Mouse (Mus musculus) induced T-regulatory cell, adult 2 months (primary cell): ENCODE data around the gene Dnajc10.

Source experiments
- DNase-seq: peaks from one replicate; pipeline ENCODE4 v3.0.0-alpha.2; 2012; ENCODE audit warnings: low read depth

The Dnajc10 gene

GRCm38 (mm10) chr2:80315242-80316161 lies at the start of gene Dnajc10:
TSS of gene Dnajc10 (plus strand) at chr2:80315466.
- peak; percentile 95 for DNase-seq

- peak; percentile 58 for DNase-seq
These were observed 48.4 kb upstream of the Dnajc10 start for GRCm38 (mm10) chr2:80266894-80267293.

GRCm38 (mm10) chr2:80268053-80268452 lies 47.2 kb upstream of the Dnajc10 start:
- peak; percentile 59 for DNase-seq

DNA sequence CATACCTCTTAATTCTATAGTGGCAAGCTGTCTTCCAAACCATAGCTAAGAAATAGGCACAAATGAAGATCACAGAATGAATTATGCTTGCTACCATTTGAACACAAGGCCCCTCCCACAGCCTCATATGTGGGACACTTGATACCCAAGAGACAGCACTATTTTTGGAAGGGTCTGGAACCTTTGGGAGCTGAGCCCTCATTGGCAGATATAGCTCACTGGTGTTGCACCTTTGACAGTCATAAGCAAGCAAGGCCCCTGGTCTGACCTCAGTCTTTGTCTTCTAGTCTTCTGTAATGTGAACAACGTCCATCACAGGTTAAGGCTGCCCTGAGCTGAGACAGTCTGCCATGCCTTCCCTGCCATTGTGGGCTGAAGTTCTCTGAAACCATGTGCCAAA lies 43.8 kb upstream of the Dnajc10 start:
- DNase-seq, result no peak

- DNase-seq, result no peak
These were observed 42.2 kb upstream of the Dnajc10 start for GRCm38 (mm10) chr2:80273038-80273437.

GRCm38 (mm10) chr2:80273763-80274162 lies 41.5 kb upstream of the Dnajc10 start:
- DNase-seq, result no peak

DNA sequence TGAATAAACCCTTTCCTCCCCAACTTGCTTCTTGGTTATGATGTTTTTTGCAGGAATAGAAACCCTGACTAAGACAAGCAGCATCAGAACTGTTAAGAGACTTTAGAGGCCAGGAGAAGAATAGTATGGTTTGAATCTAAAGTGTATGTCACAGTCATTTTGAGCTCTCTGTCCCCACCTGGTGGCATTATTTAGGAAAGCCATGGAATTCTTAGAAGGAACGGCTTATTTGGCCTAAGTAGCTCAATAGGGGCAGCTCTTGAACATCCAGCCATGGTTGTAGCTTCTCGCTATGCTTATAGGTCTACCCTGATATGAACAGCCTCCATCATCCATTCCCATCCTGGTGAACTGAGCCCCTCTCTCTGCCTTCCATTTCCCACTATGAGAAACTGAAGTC lies 40.1 kb upstream of the Dnajc10 start:
- peak; percentile 48 for DNase-seq

DNA sequence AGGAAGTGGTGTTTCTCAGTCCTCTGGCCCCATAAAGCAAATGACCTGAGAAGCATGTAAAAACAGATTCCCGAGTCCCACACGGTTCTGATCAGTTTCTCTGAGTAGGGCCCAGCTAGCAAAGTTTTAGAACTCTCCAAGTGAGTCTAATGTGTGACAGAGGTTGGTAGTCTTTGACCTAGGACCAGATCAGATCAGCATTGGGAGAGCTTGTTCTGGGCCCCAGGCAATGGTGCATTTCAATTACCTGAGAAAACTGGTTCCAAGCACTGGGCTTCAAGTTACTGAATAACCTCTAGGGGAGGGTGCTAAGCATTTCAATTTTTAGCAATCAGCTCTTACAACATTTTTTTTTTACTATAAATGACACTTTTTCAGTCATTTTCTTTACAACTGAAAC lies 33.1 kb upstream of the Dnajc10 start:
- DNase-seq, result no peak

DNA sequence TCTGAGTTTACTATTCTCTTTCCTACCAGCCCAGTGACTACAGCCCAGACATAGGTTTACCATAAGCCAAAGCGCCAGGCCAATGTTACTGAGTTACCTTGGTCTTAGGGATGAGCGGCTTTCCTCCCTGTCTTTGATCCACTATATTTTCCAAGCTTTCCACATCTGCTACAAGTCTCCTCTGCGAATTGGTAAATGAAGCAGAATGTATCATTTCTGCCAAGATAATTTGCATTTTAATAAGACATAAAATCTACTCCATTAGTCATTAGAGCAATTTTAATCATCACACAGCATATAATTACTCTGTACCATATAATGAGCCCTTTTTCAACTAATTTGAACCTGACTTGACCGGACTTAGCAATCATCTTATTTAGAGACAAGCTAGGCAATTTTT lies 28.9 kb upstream of the Dnajc10 start:
- no peak for DNase-seq

DNA sequence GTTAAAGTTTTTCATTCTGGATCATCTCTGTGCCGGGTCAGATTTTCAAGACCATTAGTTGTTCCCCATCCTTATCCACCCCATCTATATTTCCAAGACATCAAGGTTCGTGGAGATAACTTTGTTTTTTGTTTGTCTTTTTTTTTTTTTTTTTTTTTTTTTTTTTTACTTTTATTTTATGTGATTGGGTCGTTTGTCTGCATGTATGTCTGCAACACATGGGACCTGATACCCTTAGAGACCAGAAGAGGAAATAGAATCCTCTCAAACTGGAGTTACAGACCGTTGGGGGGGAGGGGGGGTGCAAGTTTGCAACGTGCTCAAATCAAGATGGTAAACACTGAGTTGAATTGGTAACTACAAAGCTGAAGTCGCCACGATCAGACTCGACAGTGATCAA lies 23.1 kb upstream of the Dnajc10 start, which contains the start of gene Prdx6b:
Gene Prdx6b (plus strand): TSS at position 301 of the 400 bp plus-strand sequence.
- DNase-seq, result no peak

GRCm38 (mm10) chr2:80298334-80298733 lies 16.9 kb upstream of the Dnajc10 start:
- DNase-seq, result no peak

- DNase-seq, result no peak
These were observed 14.5 kb upstream of the Dnajc10 start for GRCm38 (mm10) chr2:80300806-80301205.

- DNase-seq, result no peak
These were observed 11.3 kb upstream of the Dnajc10 start for GRCm38 (mm10) chr2:80303957-80304356.

DNA sequence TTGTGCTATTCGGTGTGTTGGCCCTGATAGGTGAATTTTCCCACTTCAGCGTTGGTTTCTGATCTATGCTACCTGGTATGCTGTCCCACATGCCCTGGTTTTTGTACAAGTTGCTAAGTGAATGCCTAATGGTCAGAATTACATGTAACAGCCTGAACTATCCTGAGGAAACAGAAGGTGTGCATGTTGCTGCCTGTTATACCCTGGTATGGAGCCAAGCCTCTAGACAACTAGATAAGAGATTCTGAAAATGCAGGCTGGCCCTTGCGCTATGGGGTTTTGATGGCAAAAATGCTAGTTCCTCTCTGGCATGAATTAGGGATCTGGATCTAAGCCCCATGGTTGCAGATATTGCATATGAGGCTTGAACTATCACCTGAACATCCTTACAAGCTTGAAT lies 7.6 kb upstream of the Dnajc10 start:
- DNase-seq, result no peak

DNA sequence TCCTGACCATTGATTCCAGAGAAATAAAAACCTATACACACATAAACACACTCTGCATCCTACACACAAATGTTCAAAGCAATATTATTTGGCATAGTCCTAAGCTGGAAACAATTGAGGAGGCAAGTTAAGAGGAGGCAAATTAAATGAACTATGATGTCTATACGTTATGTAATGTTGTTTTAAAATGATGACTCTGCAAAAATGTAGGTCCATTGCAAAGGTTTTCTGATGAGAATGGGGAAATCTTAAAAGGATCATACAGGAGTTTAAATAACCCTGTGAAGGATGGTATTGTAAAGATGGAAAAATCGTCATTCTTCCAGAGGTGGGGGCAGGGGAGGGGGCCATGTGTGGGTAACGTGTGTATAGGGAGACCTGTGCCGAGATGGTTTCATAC lies 5.5 kb upstream of the Dnajc10 start:
- DNase-seq, result no peak

DNA sequence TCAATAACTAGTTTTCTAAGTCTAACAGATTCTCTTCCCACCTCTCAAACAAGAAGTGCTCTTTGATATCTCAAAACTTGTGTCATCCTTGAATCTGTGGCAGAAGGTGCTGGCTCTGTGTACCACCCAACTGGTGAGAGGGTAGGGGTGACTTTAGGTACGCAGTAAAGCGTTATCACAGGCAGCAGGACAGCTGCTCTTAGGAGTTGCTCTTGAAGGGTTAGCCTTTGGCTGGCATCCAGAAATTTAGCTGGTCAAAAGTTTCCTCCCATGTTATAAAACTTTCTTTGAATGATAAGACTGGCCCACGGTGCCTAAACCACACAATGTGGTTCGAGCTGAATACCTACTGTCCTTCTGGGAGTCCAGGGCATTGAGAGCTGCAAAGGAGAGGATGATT lies 4.5 kb upstream of the Dnajc10 start:
- DNase-seq, result no peak

DNA sequence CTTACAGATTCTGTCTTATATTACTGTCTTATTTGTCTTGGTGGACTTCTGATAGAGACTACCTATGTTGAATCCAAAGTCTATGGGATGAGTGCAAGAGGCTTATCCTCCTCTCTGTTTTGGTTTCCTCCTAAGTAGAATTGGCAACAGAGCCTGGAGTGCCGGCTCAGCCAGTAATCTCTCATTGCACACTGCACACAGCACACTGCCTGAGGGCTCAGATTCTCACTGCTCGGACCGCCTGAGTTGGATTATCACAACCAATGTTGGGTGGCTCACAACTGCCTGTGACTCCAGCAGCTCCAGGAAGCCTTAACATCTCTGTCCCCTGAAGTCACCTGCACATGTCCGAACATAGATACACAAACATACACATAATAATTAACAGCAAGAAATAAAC lies 3.9 kb upstream of the Dnajc10 start:
- no peak for DNase-seq

- DNase-seq, result peak; percentile 12
These were observed 1.1 kb upstream of the Dnajc10 start for GRCm38 (mm10) chr2:80314201-80314600.

- DNase-seq, result no peak
These were observed 418 bp upstream of the Dnajc10 start for GRCm38 (mm10) chr2:80314854-80315241.

DNA sequence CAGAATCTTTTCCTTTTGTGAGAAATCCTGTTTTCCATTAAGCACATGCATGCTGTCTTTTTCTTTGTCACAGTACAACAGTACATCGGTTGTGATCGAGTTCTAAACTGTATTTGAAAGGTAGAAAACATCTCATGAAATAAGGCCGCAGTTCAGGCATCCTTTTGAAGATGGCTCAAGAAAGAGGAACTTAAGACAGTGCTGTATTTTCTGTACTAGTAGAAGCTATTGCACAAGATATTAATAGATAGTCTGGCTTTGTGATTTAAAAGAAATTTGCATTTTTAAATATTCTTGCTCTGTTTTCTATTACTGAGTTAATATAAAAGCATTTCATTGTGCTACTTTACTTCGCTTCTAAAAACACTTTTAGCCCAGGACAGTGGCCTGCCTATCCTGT lies 7.6 kb downstream of the Dnajc10 start:
- DNase-seq, result no peak

- no peak for DNase-seq
These were observed 10.5 kb downstream of the Dnajc10 start for GRCm38 (mm10) chr2:80325779-80326178.

GRCm38 (mm10) chr2:80327272-80327671 lies 12.0 kb downstream of the Dnajc10 start:
- no peak for DNase-seq

GRCm38 (mm10) chr2:80328961-80329653 lies 13.8 kb downstream of the Dnajc10 start:
- DNase-seq, result no peak
